ENCODE assay signal across 8 mouse cellular contexts in genomic region chr7:123031211-123031743, GRCm38 (mm10).
DNase-seq lines count a peak whose midpoint lies in the region; ATAC-seq and TF ChIP-seq lines count a peak whose summit lies in the region.

No protein-coding gene starts in this region.

- H3K36me3 ChIP-seq in lung, embryonic 14.5 days (ENCODE audit: insufficient read depth): no peaks in the 10 kb centered on the region
- H3K36me3 ChIP-seq in hindbrain, embryonic 14.5 days (replicated peaks; ENCODE audit: control insufficient read depth, insufficient read depth): no peaks in the 10 kb centered on the region

- peaks cover 3% of the 10 kb centered on the region; the same call in 1 of the 2 replicates for H3K9me3 ChIP-seq in lung, embryonic 14.5 days (ENCODE audit: low read depth, low read length)
- H3K9me3 ChIP-seq in hindbrain, embryonic 14.5 days (ENCODE audit: control insufficient read depth, low read length): no peaks in the 10 kb centered on the region

- peak overlapping the region; percentile 75 for H3K4me2 ChIP-seq in lung, embryonic 14.5 days
- H3K4me2 ChIP-seq in hindbrain, embryonic 14.5 days (replicated peaks): peak overlapping the region; percentile 76

- TF ChIP-seq CTCF in lung, embryonic 14.5 days (IDR thresholded peaks at IDR 0.05; ENCODE audit: low read depth): no peak
- no peak for TF ChIP-seq CTCF in cortical plate, adult 2 months (IDR thresholded peaks at IDR 0.05; ENCODE audit: extremely low read depth, insufficient read depth, low read length)

- H3K27ac ChIP-seq in lung, embryonic 14.5 days (ENCODE audit: low read depth): no peak overlapping the region
- H3K27ac ChIP-seq in cortical plate, adult 2 months (ENCODE audit: insufficient read depth, low read length): no peak overlapping the region
- H3K27ac ChIP-seq in hindbrain, embryonic 14.5 days: peak overlapping the region; percentile 91

- H3K4me3 ChIP-seq in lung, embryonic 14.5 days (ENCODE audit: low read depth, low read length): peak overlapping the region; percentile 33
- peak overlapping the region; percentile 38 for H3K4me3 ChIP-seq in cortical plate, adult 2 months (ENCODE audit: insufficient read depth, low read length)
- H3K4me3 ChIP-seq in hindbrain, embryonic 14.5 days (replicated peaks; ENCODE audit: low read length): peak overlapping the region; percentile 37

- DNase-seq in lung, embryonic 14.5 days: peak; percentile 5
- no peak for DNase-seq in lung, postnatal 10 days
- peak; percentile 29 for DNase-seq in hindbrain, embryonic 14.5 days (ENCODE audit: low spot score)
- DNase-seq in left cerebral cortex, adult 11 months (ENCODE audit: low spot score): peak; percentile 24
- DNase-seq in naive thymus-derived CD4-positive, alpha-beta T cell, adult 2 months (ENCODE audit: low read depth): peak; percentile 45
- no peak for DNase-seq in urinary bladder, adult 18-20 months (ENCODE audit: low spot score in 2 of 2)
- DNase-seq in spleen, postnatal 4 days (ENCODE audit: low spot score in 2 of 2): no peak

- 0 out of 2 replicates have a peak, but pooled peaks cover 3% of the 10 kb centered on the region for H3K4me1 ChIP-seq in lung, embryonic 14.5 days (ENCODE audit: insufficient read depth)
- peaks cover 4% of the 10 kb centered on the region; the same call in 1 of the 2 replicates for H3K4me1 ChIP-seq in cortical plate, adult 2 months (ENCODE audit: control insufficient read depth, insufficient read depth, low read length)
- peaks cover 21% of the 10 kb centered on the region for H3K4me1 ChIP-seq in hindbrain, embryonic 14.5 days (replicated peaks; ENCODE audit: control insufficient read depth, insufficient read depth, low read length)

- no peaks in the 10 kb centered on the region for H3K27me3 ChIP-seq in lung, embryonic 14.5 days (ENCODE audit: insufficient read depth, low read length)
- H3K27me3 ChIP-seq in hindbrain, embryonic 14.5 days (ENCODE audit: control insufficient read depth, insufficient read depth, low read length): no peaks in the 10 kb centered on the region

- 2% methylated on average over 12 of the region's 12 CpGs for WGBS in lung, embryonic 14.5 days
- 3% methylated on average over 12 of the region's 12 CpGs for WGBS in hindbrain, embryonic 14.5 days

- peak; percentile 41 for ATAC-seq in lung, embryonic 14.5 days (ENCODE audit: insufficient read depth)
- peak; percentile 81 for ATAC-seq in hindbrain, embryonic 14.5 days (ENCODE audit: low FRiP score)

- peak; percentile 20; the same call in 1 of the 2 replicates for TF ChIP-seq POLR2A in cortical plate, adult 2 months (IDR thresholded peaks at IDR 0.05; ENCODE audit: extremely low read depth, insufficient read depth, low read length)

- H3K9ac ChIP-seq in lung, embryonic 14.5 days: no peak overlapping the region
- H3K9ac ChIP-seq in hindbrain, embryonic 14.5 days: peak overlapping the region; percentile 58

Comparison
In these comparisons a context has a peak if more than half of its experiments do, and no peak if none do; other contexts are left out.
1. DNase-seq: peak in lung, embryonic 14.5 days (single experiment), hindbrain, embryonic 14.5 days (single experiment), left cerebral cortex, adult 11 months (single experiment) and naive thymus-derived CD4-positive, alpha-beta T cell, adult 2 months (single experiment); none in lung, postnatal 10 days (single experiment), urinary bladder, adult 18-20 months (0 of 2) and spleen, postnatal 4 days (0 of 2).
2. Peak in every context shown above with its lines, with median percentiles within 50 percentile points of each other: H3K4me3 ChIP-seq.